Mouse (Mus musculus) layer of hippocampus, adult 18-20 months (tissue): ENCODE measurements around the gene Tnfsf13. TPM values are rescaled to one million over a fixed set of nuclear protein-coding genes. Genes with fewer than 3 reads are reported as not detected.
"Not testable (repeated sequence)": the region's sequence is repeated elsewhere in the genome, so short reads cannot be mapped to it uniquely, and the experiment has no call there.

ENCODE experiments used
- DNase-seq, 2 experiments: peaks; one replicate each; pipeline ENCODE4 v3.0.0; 2022; ENCODE audit warnings: low spot score in 2 of 2
- total RNA-seq, 2 experiments: library from RNA; stranded (reverse); gene quantifications; 2 replicates each; pipeline ENCODE4 v1.2.3; 2021

Tnfsf13 gene
- total RNA-seq, 2 experiments from 2014 or later = 1.9 to 2.0 TPM

GRCm38 (mm10) chr11:69704613-69705010 lies 19.0 kb upstream of the Tnfsf13 start:
- no peak for DNase-seq

GRCm38 (mm10) chr11:69703814-69704612 lies 18.4 kb upstream of the Tnfsf13 start:
- no peak for DNase-seq

GRCm38 (mm10) chr11:69703381-69703780 lies 17.8 kb upstream of the Tnfsf13 start:
- not testable (repeated sequence) for DNase-seq

GRCm38 (mm10) chr11:69702886-69703285 lies 17.3 kb upstream of the Tnfsf13 start:
- DNase-seq = not testable (repeated sequence)

- DNase-seq = no peak
Observed at GRCm38 (mm10) chr11:69699595-69699994, 14.0 kb upstream of the Tnfsf13 start.

GRCm38 (mm10) chr11:69698574-69698973 lies 13.0 kb upstream of the Tnfsf13 start:
- no peak for DNase-seq

GRCm38 (mm10) chr11:69697396-69697795 lies 11.8 kb upstream of the Tnfsf13 start:
- no peak for DNase-seq

- DNase-seq = peak in 1 of 2 experiments; percentile 49
Observed at GRCm38 (mm10) chr11:69695361-69696181, 10.0 kb upstream of the Tnfsf13 start, which contains the start of the genes Tnfsf12 and Tnfsfm13. Tnfsf12 (minus strand) TSS chr11:69695849. Tnfsfm13 (minus strand) TSS chr11:69696098.

- DNase-seq = no peak
Observed at GRCm38 (mm10) chr11:69695046-69695360, 9.4 kb upstream of the Tnfsf13 start.

GRCm38 (mm10) chr11:69693421-69693965 lies 7.9 kb upstream of the Tnfsf13 start:
- DNase-seq = no peak

GRCm38 (mm10) chr11:69692863-69693262 lies 7.3 kb upstream of the Tnfsf13 start:
- DNase-seq = no peak

- no peak for DNase-seq
Observed at GRCm38 (mm10) chr11:69692196-69692811, 6.7 kb upstream of the Tnfsf13 start.

GRCm38 (mm10) chr11:69689891-69690290 lies 4.3 kb upstream of the Tnfsf13 start:
- no peak for DNase-seq

GRCm38 (mm10) chr11:69687061-69687460 lies 1.5 kb upstream of the Tnfsf13 start:
- DNase-seq = no peak

GRCm38 (mm10) chr11:69686377-69686776 lies 793 bp upstream of the Tnfsf13 start:
- DNase-seq = peak in 1 of 2 experiments; percentile 68

- DNase-seq = no peak
Observed at GRCm38 (mm10) chr11:69684936-69685335, 648 bp downstream of the Tnfsf13 start.

GRCm38 (mm10) chr11:69684128-69684745 lies 1.3 kb downstream of the Tnfsf13 start:
- no peak for DNase-seq

GRCm38 (mm10) chr11:69683576-69683975 lies 2.0 kb downstream of the Tnfsf13 start:
- no peak for DNase-seq

GRCm38 (mm10) chr11:69682840-69683533 lies 2.6 kb downstream of the Tnfsf13 start:
- peak; percentile 80 to 94 for DNase-seq

GRCm38 (mm10) chr11:69682209-69682839 lies 3.3 kb downstream of the Tnfsf13 start:
- DNase-seq = no peak
